ENCODE assay signal across 9 mouse cellular contexts in the genomic region with DNA sequence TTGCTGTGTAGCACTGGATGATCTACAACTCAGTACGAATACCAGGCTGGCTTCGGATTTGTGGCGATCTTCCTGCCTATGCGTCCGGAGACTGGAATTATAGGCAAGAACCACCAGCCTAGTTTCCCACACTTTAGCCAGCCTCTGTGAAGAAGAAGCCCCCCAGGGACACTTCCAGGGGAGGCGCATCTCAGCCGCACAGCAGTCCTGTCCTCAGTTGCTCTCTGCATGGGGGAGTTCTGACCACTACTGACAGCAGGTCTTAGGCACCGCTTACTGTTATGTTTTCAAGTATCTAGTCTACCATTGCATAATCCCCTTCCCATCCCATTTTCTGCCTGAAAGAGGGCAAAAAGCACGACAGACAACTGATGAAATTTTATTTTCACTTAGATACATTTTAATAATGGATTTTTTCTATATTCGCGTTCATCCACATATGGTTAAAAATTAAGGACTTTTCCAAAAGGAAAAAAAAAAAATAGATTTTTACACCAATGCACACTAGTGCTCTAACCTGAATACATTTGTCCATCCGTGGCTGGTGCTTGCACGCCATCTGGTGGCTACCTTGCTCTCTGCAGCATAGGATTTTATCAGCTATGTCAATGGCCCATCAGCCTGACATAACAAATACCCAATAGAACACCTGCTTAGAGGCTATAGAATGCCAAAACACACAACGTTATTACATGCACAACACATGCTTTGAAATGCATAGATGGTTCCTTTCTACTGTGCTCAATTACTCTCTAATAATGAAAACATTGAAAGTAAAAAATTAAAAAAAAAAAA. TPM values are rescaled to one million over a fixed set of nuclear protein-coding genes. Genes with fewer than 3 reads are reported as not detected.
DNase-seq lines count a peak whose midpoint lies in the region; ATAC-seq and TF ChIP-seq lines count a peak whose summit lies in the region.
"Had no signal": no experiment of that assay in that cellular context is flagged by ENCODE, and none has a peak within 500 bp of the region (broad histone marks: within the 10 kb centered on the region; RNA-seq: fewer than 3 reads in every experiment).

No protein-coding gene starts in this region.

- TF ChIP-seq POLR2A in cortical plate, adult 2 months (IDR thresholded peaks at IDR 0.05; ENCODE audit: extremely low read depth, insufficient read depth, low read length): no peak

- no peak for ATAC-seq in heart, embryonic 11.5 days (replicated peaks; ENCODE audit: insufficient number of reproducible peaks, low FRiP score, low TSS enrichment)
- ATAC-seq in monocyte, adult 5-6 weeks (replicated peaks; ENCODE audit: insufficient number of reproducible peaks, low FRiP score, low TSS enrichment, poor library complexity, severe bottlenecking): peak; percentile 95

- no peak overlapping the region for H3K4me2 ChIP-seq in heart, embryonic 11.5 days
- H3K4me2 ChIP-seq: stomach, embryonic 15.5 days had no signal

- peak; percentile 99 for TF ChIP-seq CTCF in cortical plate, adult 2 months (IDR thresholded peaks at IDR 0.05; ENCODE audit: extremely low read depth, insufficient read depth, low read length)

- WGBS in heart, embryonic 11.5 days (ENCODE audit: insufficient replicate concordance): 45% methylated on average over 14 of the region's 14 CpGs
- 53% methylated on average over 14 of the region's 14 CpGs for WGBS in limb, embryonic 10.5 days

- no peaks in the 10 kb centered on the region for H3K27me3 ChIP-seq in heart, embryonic 11.5 days (ENCODE audit: control insufficient read depth, insufficient read depth, low read length)
- H3K27me3 ChIP-seq in limb, embryonic 10.5 days (ENCODE audit: low read depth, poor library complexity, severe bottlenecking): no peaks in the 10 kb centered on the region
- H3K27me3 ChIP-seq: stomach, embryonic 15.5 days had no signal

- no peak overlapping the region for H3K9ac ChIP-seq in heart, embryonic 11.5 days (ENCODE audit: low read depth, low read length)
- H3K9ac ChIP-seq: stomach, embryonic 15.5 days had no signal

- no peaks in the 10 kb centered on the region for H3K9me3 ChIP-seq in heart, embryonic 11.5 days (replicated peaks; ENCODE audit: control insufficient read depth, low read length)
- H3K9me3 ChIP-seq in limb, embryonic 10.5 days (replicated peaks): no peaks in the 10 kb centered on the region
- H3K9me3 ChIP-seq: stomach, embryonic 15.5 days had no signal

- H3K27ac ChIP-seq in heart, embryonic 11.5 days (ENCODE audit: low read depth, low read length): no peak overlapping the region
- H3K27ac ChIP-seq in cortical plate, adult 2 months (ENCODE audit: insufficient read depth, low read length): no peak overlapping the region
- no peak overlapping the region for H3K27ac ChIP-seq in limb, embryonic 10.5 days
- H3K27ac ChIP-seq: stomach, embryonic 15.5 days had no signal

- H3K4me1 ChIP-seq in heart, embryonic 11.5 days (ENCODE audit: control insufficient read depth, insufficient read depth, low read length): no peaks in the 10 kb centered on the region
- no peaks in the 10 kb centered on the region for H3K4me1 ChIP-seq in cortical plate, adult 2 months (ENCODE audit: control insufficient read depth, insufficient read depth, low read length)
- no peaks in the 10 kb centered on the region for H3K4me1 ChIP-seq in limb, embryonic 10.5 days
- H3K4me1 ChIP-seq: stomach, embryonic 15.5 days had no signal

- intact Hi-C loops in gastrocnemius, postnatal 36 days (cut with DNase I): loop anchor here (1.0 to 5.0 kb wide), 2 partner anchors 135 to 195 kb away; no protein-coding TSS in a partner anchor

- H3K36me3 ChIP-seq in heart, embryonic 11.5 days (ENCODE audit: control insufficient read depth, insufficient read depth, low read length): no peaks in the 10 kb centered on the region
- no peaks in the 10 kb centered on the region for H3K36me3 ChIP-seq in limb, embryonic 10.5 days
- H3K36me3 ChIP-seq: stomach, embryonic 15.5 days had no signal

- DNase-seq in heart, adult 11 months: peak; percentile 96
- peak; percentile 73 to 83 for DNase-seq in gastrocnemius, postnatal 36 days
- DNase-seq in kidney, adult 8-10 months: peak; percentile 60 to 90
- DNase-seq in limb, embryonic 10.5 days (ENCODE audit: low spot score): peak; percentile 85
- DNase-seq in spleen, postnatal 36 days (ENCODE audit: low spot score in 2 of 2): peak; percentile 60 to 61

- no peak overlapping the region for H3K4me3 ChIP-seq in heart, embryonic 11.5 days (ENCODE audit: low read depth, low read length)
- no peak overlapping the region for H3K4me3 ChIP-seq in cortical plate, adult 2 months (ENCODE audit: insufficient read depth, low read length)
- no peak overlapping the region for H3K4me3 ChIP-seq in limb, embryonic 10.5 days
- H3K4me3 ChIP-seq: stomach, embryonic 15.5 days had no signal

RNA-seq across cellular contexts. Expression of gene Filip1, which starts 10.1 kb away (rescaled TPM):
- 17.0 and 19.8 TPM in 2 replicates for polyA plus RNA-seq in heart, embryonic 11.5 days (2014; fragmentation: Nextera tagmentation; extraction: Ambion mirVana)
- polyA plus RNA-seq in cortical plate, adult 2 months (2012; rRNA removed): 4.4 and 6.4 TPM in 2 replicates
- 100 to 1,000 TPM in 1 of 2 experiments, 10 to 100 TPM in 1; 78.1 to 103 TPM for total RNA-seq in gastrocnemius, postnatal 36 days (2021)
- polyA plus RNA-seq in limb, embryonic 10.5 days (2016; fragmentation: Nextera tagmentation; extraction: Ambion mirVana): 0.75 and 0.88 TPM in 2 replicates
- total RNA-seq in monocyte, adult 5-6 weeks (2017): 1.9 TPM in 1 of 3 replicates, not detected in the others
